Mouse (Mus musculus): ENCODE measurements around the gene Rack1.
"Not testable (repeated sequence)": the region's sequence is repeated elsewhere in the genome, so short reads cannot be mapped to it uniquely, and the experiment has no call there.

- TF ChIP-seq CTCF (conservative IDR thresholded peaks at IDR 0.05 in 1 of 2, IDR thresholded peaks at IDR 0.05 in 1 of 2; ENCODE audit: low read depth in 2 of 2, low read length in 2 of 2); POLR2AphosphoS2 (IDR thresholded peaks at IDR 0.05; ENCODE audit: low read depth, low read length); USF1 (IDR thresholded peaks at IDR 0.05; ENCODE audit: low read depth, low read length); NELFE (IDR thresholded peaks at IDR 0.05; ENCODE audit: low read depth, low read length); GABPA (IDR thresholded peaks at IDR 0.05; ENCODE audit: insufficient replicate concordance, low read depth, low read length); POLR2A (IDR thresholded peaks at IDR 0.05; ENCODE audit: low read depth, low read length); TCF12 (IDR thresholded peaks at IDR 0.05; ENCODE audit: low read depth, low read length); KAT2A (IDR thresholded peaks at IDR 0.05; ENCODE audit: insufficient replicate concordance, low read length); MEF2A (IDR thresholded peaks at IDR 0.05; ENCODE audit: borderline replicate concordance, low read depth, low read length); SMC3 (IDR thresholded peaks at IDR 0.05; ENCODE audit: low read depth, low read length); ZC3H11A (IDR thresholded peaks at IDR 0.05; ENCODE audit: low read depth, low read length): not testable (repeated sequence)
Measured at GRCm38 (mm10) chr11:48791894-48792293, 8.2 kb upstream of the Rack1 start.
